Mouse (Mus musculus) limb, embryonic 10.5 days (tissue): Measurements from ENCODE around the gene Traf1. TPM values are rescaled to one million over a fixed set of nuclear protein-coding genes. Genes with fewer than 3 reads are reported as not detected.

Experiments
- DNase-seq: peaks from one replicate; pipeline ENCODE4 v3.0.0-alpha.2; 2017; ENCODE audit warnings: low spot score
- H3K27ac ChIP-seq: fragments of 300-500 bp; sonication (generic); 2 replicates; pipeline ENCODE4 v1.5.1; 2016; ENCODE audit warnings: mild to moderate bottlenecking
- H3K27me3 ChIP-seq: fragments of 300-500 bp; sonication (generic); 2 replicates; pipeline ENCODE4 v1.6.1; 2016; ENCODE audit warnings: low read depth, mild to moderate bottlenecking; ENCODE audit not compliant: poor library complexity, severe bottlenecking
- H3K36me3 ChIP-seq: fragments of 300-500 bp; sonication (generic); 2 replicates; pipeline ENCODE4 v1.6.1; 2016; ENCODE audit warnings: mild to moderate bottlenecking, moderate library complexity
- H3K4me1 ChIP-seq: fragments of 300-500 bp; sonication (generic); 2 replicates; pipeline ENCODE4 v1.6.1; 2016
- H3K4me3 ChIP-seq: fragments of 300-500 bp; sonication (generic); 2 replicates; pipeline ENCODE4 v1.5.1; 2016; ENCODE audit warnings: mild to moderate bottlenecking, moderate library complexity
- H3K9me3 ChIP-seq: fragments of 300-500 bp; sonication (generic); replicated peaks from 2 replicates; pipeline ENCODE4 v1.6.1; 2016; ENCODE audit warnings: mild to moderate bottlenecking
- WGBS: fragments of 180-500 bp; shearing (Covaris S2); methylation state at CpG from one replicate; pipeline ENCODE4 v1.1.7; 2016; 5-methylcytosine and 5-hydroxymethylcytosine counted together
- polyA plus RNA-seq: library from polyadenylated mRNA; unstranded; fragments of >200 nt; fragmentation: Nextera tagmentation; extraction: Ambion mirVana; gene quantifications from 2 replicates; pipeline ENCODE4 v1.2.1, GENCODE M21; 2016

Gene Traf1
- polyA plus RNA-seq, 1 experiment from 2014 or later = not detected

- DNase-seq = no peak
- Histone ChIP-seq H3K36me3 (no peaks in the 10 kb centered on the region), H3K9me3 (no peaks in the 10 kb centered on the region), H3K4me3 (no peak overlapping the region), H3K4me1 (peaks cover 12% of the 10 kb centered on the region), H3K27ac (no peak overlapping the region), H3K27me3 (peaks cover 2% of the 10 kb centered on the region; the same call in 1 of the 2 replicates)
- 35% methylated on average over 2 of the region's 2 CpGs for WGBS
These were observed 12.9 kb downstream of the Traf1 start for GRCm38 (mm10) chr2:34948622-34949021.

- Histone ChIP-seq H3K27ac (no peak overlapping the region), H3K9me3 (no peaks in the 10 kb centered on the region), H3K4me3 (no peak overlapping the region), H3K4me1 (peaks cover 15% of the 10 kb centered on the region), H3K27me3 (peaks cover 24% of the 10 kb centered on the region; the same call in 1 of the 2 replicates), H3K36me3 (no peaks in the 10 kb centered on the region)
- 79% methylated on average over 4 of the region's 4 CpGs for WGBS
- DNase-seq = no peak
These were observed 15.5 kb downstream of the Traf1 start for GRCm38 (mm10) chr2:34946046-34946445.

- DNase-seq = no peak
- H3K4me3 ChIP-seq = no peak overlapping the region
- H3K36me3 ChIP-seq = no peaks in the 10 kb centered on the region
- WGBS = 73% methylated on average over 4 of the region's 4 CpGs
- no peak overlapping the region for H3K27ac ChIP-seq
- H3K27me3 ChIP-seq = peaks cover 27% of the 10 kb centered on the region; the same call in 1 of the 2 replicates
- peaks cover 19% of the 10 kb centered on the region for H3K4me1 ChIP-seq
- H3K9me3 ChIP-seq = no peaks in the 10 kb centered on the region
These were observed 16.0 kb downstream of the Traf1 start for GRCm38 (mm10) chr2:34945580-34945979.

- no peak overlapping the region for H3K4me3 ChIP-seq
- peaks cover 27% of the 10 kb centered on the region; the same call in 1 of the 2 replicates for H3K27me3 ChIP-seq
- 18% methylated on average over 8 of the region's 8 CpGs for WGBS
- H3K4me1 ChIP-seq = peaks cover 19% of the 10 kb centered on the region
- no peaks in the 10 kb centered on the region for H3K9me3 ChIP-seq
- H3K27ac ChIP-seq = 0 out of 2 replicates have a peak overlapping the region, but pooled peaks have one; percentile 9
- no peak for DNase-seq
- H3K36me3 ChIP-seq = no peaks in the 10 kb centered on the region
These were observed 16.8 kb downstream of the Traf1 start for GRCm38 (mm10) chr2:34944761-34945160.

- Histone ChIP-seq H3K27me3 (peaks cover 27% of the 10 kb centered on the region; the same call in 1 of the 2 replicates), H3K27ac (no peak overlapping the region), H3K36me3 (no peaks in the 10 kb centered on the region), H3K4me3 (no peak overlapping the region), H3K4me1 (peaks cover 23% of the 10 kb centered on the region), H3K9me3 (no peaks in the 10 kb centered on the region)
- no peak for DNase-seq
- 87% methylated on average over 13 of the region's 13 CpGs for WGBS
These were observed 17.9 kb downstream of the Traf1 start for GRCm38 (mm10) chr2:34943556-34944120.

GRCm38 (mm10) chr2:34941061-34941675, 20.4 kb downstream of the Traf1 start:
- Histone ChIP-seq H3K4me3 (no peak overlapping the region), H3K4me1 (peaks cover 44% of the 10 kb centered on the region), H3K36me3 (no peaks in the 10 kb centered on the region), H3K9me3 (no peaks in the 10 kb centered on the region), H3K27ac (no peak overlapping the region), H3K27me3 (peaks cover 32% of the 10 kb centered on the region; the same call in 1 of the 2 replicates)
- peak; percentile 47 for DNase-seq
- 78% methylated on average over 11 of the region's 11 CpGs for WGBS

GRCm38 (mm10) chr2:34940246-34940645, 21.3 kb downstream of the Traf1 start:
- H3K27me3 ChIP-seq = peaks cover 32% of the 10 kb centered on the region; the same call in 1 of the 2 replicates
- no peaks in the 10 kb centered on the region for H3K9me3 ChIP-seq
- WGBS = 84% methylated on average over 5 of the region's 5 CpGs
- no peak overlapping the region for H3K4me3 ChIP-seq
- DNase-seq = no peak
- no peak overlapping the region for H3K27ac ChIP-seq
- H3K36me3 ChIP-seq = no peaks in the 10 kb centered on the region
- H3K4me1 ChIP-seq = peaks cover 42% of the 10 kb centered on the region

GRCm38 (mm10) chr2:34938269-34939208, 23.0 kb downstream of the Traf1 start:
- Histone ChIP-seq H3K9me3 (no peaks in the 10 kb centered on the region), H3K27ac (no peak overlapping the region), H3K4me1 (peaks cover 35% of the 10 kb centered on the region), H3K4me3 (no peak overlapping the region), H3K36me3 (no peaks in the 10 kb centered on the region), H3K27me3 (peaks cover 29% of the 10 kb centered on the region; the same call in 1 of the 2 replicates)
- no peak for DNase-seq
- WGBS = 78% methylated on average over 8 of the region's 8 CpGs

- no peak overlapping the region for H3K4me3 ChIP-seq
- whole genome bisulfite sequencing = 28% methylated on average over 5 of the region's 5 CpGs
- H3K4me1 ChIP-seq = peaks cover 35% of the 10 kb centered on the region
- H3K36me3 ChIP-seq = no peaks in the 10 kb centered on the region
- no peak for DNase-seq
- no peaks in the 10 kb centered on the region for H3K9me3 ChIP-seq
- peaks cover 20% of the 10 kb centered on the region; the same call in 1 of the 2 replicates for H3K27me3 ChIP-seq
- H3K27ac ChIP-seq = no peak overlapping the region
These were observed 24.1 kb downstream of the Traf1 start for GRCm38 (mm10) chr2:34937460-34937859.

GRCm38 (mm10) chr2:34927320-34927719, 34.3 kb downstream of the Traf1 start:
- Histone ChIP-seq H3K27ac (no peak overlapping the region), H3K4me1 (peaks cover 27% of the 10 kb centered on the region), H3K9me3 (no peaks in the 10 kb centered on the region), H3K27me3 (peaks cover 26% of the 10 kb centered on the region; the same call in 1 of the 2 replicates), H3K36me3 (no peaks in the 10 kb centered on the region), H3K4me3 (no peak overlapping the region)
- WGBS = 75% methylated on average over 5 of the region's 5 CpGs
- no peak for DNase-seq

GRCm38 (mm10) chr2:34922729-34923128, 38.8 kb downstream of the Traf1 start:
- DNase-seq = no peak
- Histone ChIP-seq H3K27ac (no peak overlapping the region), H3K36me3 (no peaks in the 10 kb centered on the region), H3K27me3 (peaks cover 45% of the 10 kb centered on the region; the same call in 1 of the 2 replicates), H3K9me3 (no peaks in the 10 kb centered on the region), H3K4me3 (no peak overlapping the region), H3K4me1 (peaks cover 23% of the 10 kb centered on the region)
- 13% methylated on average over 2 of the region's 2 CpGs for WGBS

GRCm38 (mm10) chr2:34920144-34920543, 41.4 kb downstream of the Traf1 start:
- DNase-seq = no peak
- Histone ChIP-seq H3K4me1 (peaks cover 14% of the 10 kb centered on the region), H3K9me3 (no peaks in the 10 kb centered on the region), H3K27me3 (peaks cover 68% of the 10 kb centered on the region), H3K27ac (no peak overlapping the region), H3K36me3 (no peaks in the 10 kb centered on the region), H3K4me3 (no peak overlapping the region)
- WGBS = 53% methylated on average over 2 of the region's 2 CpGs
